In genomic region chr2:117139977-117140376, GRCm38 (mm10) we compare ENCODE assay signal across 16 mouse cellular contexts.
"Had no signal": no experiment of that assay in that cellular context is flagged by ENCODE, and none has a peak within 500 bp of the region (broad histone marks: within the 10 kb centered on the region; RNA-seq: fewer than 3 reads in every experiment).

No protein-coding gene starts in this region.

- H3K4me2 ChIP-seq: neural tube, embryonic 12.5 days; neural tube, embryonic 13.5 days; neural tube, embryonic 15.5 days; stomach, embryonic 15.5 days had no signal

- H3K36me3 ChIP-seq: neural tube, embryonic 12.5 days; neural tube, embryonic 13.5 days; neural tube, embryonic 15.5 days; stomach, embryonic 15.5 days had no signal

- H3K9me3 ChIP-seq: neural tube, embryonic 12.5 days; neural tube, embryonic 13.5 days; neural tube, embryonic 15.5 days; stomach, embryonic 15.5 days had no signal

- DNase-seq: retina, postnatal 1 day; right cerebral cortex, adult 18-20 months; right cerebral cortex, postnatal 14 days; right cerebral cortex, postnatal 25 days; spleen, adult 18-20 months; thymus, adult 18-20 months; thymus, adult 2 months; thymus, postnatal 14 days; thymus, postnatal 25 days; thymus, postnatal 36 days; thymus, postnatal 4 days had no signal

- H3K4me3 ChIP-seq: neural tube, embryonic 12.5 days; neural tube, embryonic 13.5 days; neural tube, embryonic 15.5 days; stomach, embryonic 15.5 days had no signal

- H3K4me1 ChIP-seq: stomach, embryonic 15.5 days had no signal

- H3K9ac ChIP-seq: neural tube, embryonic 12.5 days; neural tube, embryonic 13.5 days; neural tube, embryonic 15.5 days; stomach, embryonic 15.5 days had no signal

- H3K27ac ChIP-seq: neural tube, embryonic 12.5 days; neural tube, embryonic 13.5 days; neural tube, embryonic 15.5 days; stomach, embryonic 15.5 days; stomach, postnatal 0 days had no signal

- H3K27me3 ChIP-seq: neural tube, embryonic 12.5 days; neural tube, embryonic 13.5 days; neural tube, embryonic 15.5 days; stomach, embryonic 15.5 days had no signal
